Mouse (Mus musculus) CH12.LX (cell line): ENCODE data around the gene Slc16a4. TPM values are rescaled to one million over a fixed set of nuclear protein-coding genes. Genes with fewer than 3 reads are reported as not detected.

Experiments used
- DNase-seq: peaks from one replicate; pipeline ENCODE4 v3.0.0-alpha.2; 2013; ENCODE audit errors: extremely low read depth
- H3K27ac ChIP-seq: 2 replicates; pipeline ENCODE4 v1.5.1; 2012; ENCODE audit warnings: low read depth, mild to moderate bottlenecking, control low read depth, moderate library complexity; ENCODE audit not compliant: insufficient read depth
- H3K27me3 ChIP-seq: replicated peaks from 2 replicates; pipeline ENCODE3; 2012; ENCODE audit warnings: inconsistent platforms
- H3K36me3 ChIP-seq, 2 experiments: replicated peaks in 1 of 2; 2 replicates each; pipeline versions ENCODE3 to v1.6.1; 2012; ENCODE audit warnings: inconsistent platforms in 1 of 2, low read length in 1 of 2, mild to moderate bottlenecking in 1 of 2, mixed read lengths in 1 of 2, moderate library complexity in 1 of 2; ENCODE audit not compliant: control insufficient read depth in 1 of 2, insufficient read depth in 1 of 2
- H3K4me1 ChIP-seq, 2 experiments: 2 replicates each; pipeline ENCODE4 v1.6.1; 2012; ENCODE audit warnings: inconsistent platforms in 1 of 2, moderate library complexity in 1 of 2; ENCODE audit not compliant: insufficient read depth in 2 of 2, control insufficient read depth in 1 of 2
- H3K4me2 ChIP-seq: 2 replicates; pipeline ENCODE4 v1.6.1; 2012; ENCODE audit warnings: low read depth, mild to moderate bottlenecking, control low read depth; ENCODE audit not compliant: poor library complexity, insufficient read depth, severe bottlenecking
- H3K4me3 ChIP-seq, 3 experiments: fragments of 150-350 bp in 1 of 3; sonication (generic) in 1 of 3; replicated peaks in 1 of 3; 2 replicates each; pipeline versions ENCODE3 to v1.5.1; 2011 to 2012; ENCODE audit warnings: low read depth in 2 of 3, low read length in 2 of 3, mild to moderate bottlenecking in 2 of 3, moderate library complexity in 2 of 3, control low read depth in 1 of 3, improper control_type of control experiment in 1 of 3, inconsistent platforms in 1 of 3, mixed read lengths in 1 of 3; ENCODE audit not compliant: poor library complexity in 1 of 3
- H3K79me2 ChIP-seq: replicated peaks from 2 replicates; pipeline ENCODE4 v1.6.1; 2012; ENCODE audit warnings: mild to moderate bottlenecking, moderate library complexity; ENCODE audit not compliant: control insufficient read depth, poor library complexity, insufficient read depth, severe bottlenecking; ENCODE audit errors: extremely low read depth
- H3K9ac ChIP-seq: 2 replicates; pipeline ENCODE4 v1.6.1; 2012; ENCODE audit warnings: low read depth, mild to moderate bottlenecking, control low read depth, moderate library complexity; ENCODE audit not compliant: insufficient read depth
- H3K9me3 ChIP-seq: replicated peaks from 2 replicates; pipeline ENCODE3; 2012; ENCODE audit warnings: low read length, inconsistent platforms, mixed read lengths
- CHD1 ChIP-seq: IDR thresholded peaks from 2 replicates; pipeline ENCODE4 v1.6.1; 2012; ENCODE audit warnings: low read depth, low read length, improper control_type of control experiment, inconsistent platforms
- HCFC1 ChIP-seq: IDR thresholded peaks from 2 replicates; pipeline ENCODE4 v1.6.1; 2012; ENCODE audit warnings: low read depth, mild to moderate bottlenecking, inconsistent platforms, low read length, improper control_type of control experiment
- MYC ChIP-seq: IDR thresholded peaks from 2 replicates; pipeline ENCODE4 v1.6.1; 2011; ENCODE audit warnings: low read depth, mild to moderate bottlenecking, improper control_type of control experiment, low read length
- NELFE ChIP-seq: IDR thresholded peaks from 2 replicates; pipeline ENCODE4 v1.6.1; 2011; ENCODE audit warnings: low read depth, low read length, improper control_type of control experiment
- PAX5 ChIP-seq: IDR thresholded peaks from 2 replicates; pipeline ENCODE4 v1.6.1; 2012; ENCODE audit warnings: low read length, inconsistent platforms, mixed read lengths
- POLR2A ChIP-seq: IDR thresholded peaks from 2 replicates; pipeline ENCODE4 v1.6.1; 2011; ENCODE audit warnings: low read depth, mild to moderate bottlenecking, improper control_type of control experiment, low read length
- POLR2AphosphoS2 ChIP-seq: IDR thresholded peaks from 2 replicates; pipeline ENCODE4 v1.6.1; 2011; ENCODE audit warnings: low read depth, low read length, improper control_type of control experiment
- SMC3 ChIP-seq: IDR thresholded peaks from 2 replicates; pipeline ENCODE4 v1.6.1; 2011; ENCODE audit warnings: low read depth, low read length, improper control_type of control experiment
- UBTF ChIP-seq: IDR thresholded peaks from 2 replicates; pipeline ENCODE4 v1.6.1; 2012; ENCODE audit warnings: low read depth, mild to moderate bottlenecking, inconsistent platforms, low read length, improper control_type of control experiment, moderate library complexity
- ZMIZ1 ChIP-seq: IDR thresholded peaks from 2 replicates; pipeline ENCODE4 v1.6.1; 2012; ENCODE audit warnings: low read depth, mild to moderate bottlenecking, inconsistent platforms, low read length, improper control_type of control experiment
- dilution Hi-C: fragments of 300-500 bp; cut with MboI; formaldehyde crosslinking; loops from 2 replicates; pipeline ENCODE4 v1.14.3; 2020; ENCODE audit warnings: low sequenced_read_pairs; ENCODE audit not compliant: extremely low pct_unique_long_range_greater_than_20kb, extremely low pct_ligation_motif_present
- in situ Hi-C: fragments of 300-500 bp; cut with MboI; formaldehyde crosslinking; loops from 3 replicates; pipeline ENCODE4 v1.14.3; 2019; ENCODE audit warnings: low sequenced_read_pairs, low pct_ligation_motif_present, low pct_unique_long_range_greater_than_20kb, mixed read lengths
- polyA plus RNA-seq: library from polyadenylated mRNA; unstranded; fragments of >175 nt; gene quantifications from 2 replicates; pipeline ENCODE4 v1.2.1, GENCODE M21; 2012; ENCODE audit warnings: low read depth; ENCODE audit not compliant: insufficient read length
- total RNA-seq, 2 experiments: library from RNA; depleted of rRNA; stranded (reverse); fragments of 300-350 nt in 1 of 2; fragments of >200 nt in 1 of 2; gene quantifications; 2 replicates each; pipeline ENCODE4 v1.2.3; 2012 to 2014

Gene Slc16a4
- total and polyA plus RNA-seq, 3 experiments, result 0.08 to 0.60 TPM; not detected in 1

DNA sequence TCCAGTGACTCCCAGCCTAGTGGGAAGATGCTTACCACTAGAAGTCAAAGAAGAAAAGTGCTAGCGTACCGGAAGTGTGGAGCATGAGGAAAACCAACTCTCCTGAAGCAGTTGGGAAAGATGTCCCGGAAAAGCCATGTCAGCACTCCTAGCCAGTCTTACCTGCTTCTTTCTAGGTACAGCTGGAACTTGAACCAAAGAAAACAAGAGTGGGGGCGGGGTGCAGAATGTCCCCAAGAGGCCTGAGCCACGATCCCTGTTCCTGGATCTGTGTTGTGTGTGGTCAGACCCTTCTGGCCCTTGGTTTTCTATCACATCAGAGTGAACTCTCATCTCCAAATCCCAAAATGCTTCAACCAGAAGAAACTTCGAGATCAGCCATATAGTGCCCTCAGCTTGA is 44.2 kb upstream of the Slc16a4 start:
- Histone ChIP-seq H3K27me3 (peaks cover 29% of the 10 kb centered on the region), H3K9me3 (no peaks in the 10 kb centered on the region), H3K4me1 (peaks cover 0 to 1% of the 10 kb centered on the region in 2 experiments; a peak in 2 of 4 replicates), H3K4me2 (no peak overlapping the region), H3K9ac (no peak overlapping the region), H3K36me3 (no peaks in the 10 kb centered on the region), H3K27ac (no peak overlapping the region), H3K79me2 (no peaks in the 10 kb centered on the region), H3K4me3 (no peak overlapping the region)
- TF ChIP-seq PAX5 (no peak), CHD1 (no peak), NELFE (no peak)
- in situ Hi-C loops, result loop anchor here (10.0 kb wide), 1 partner anchor 218 kb away; no protein-coding TSS in a partner anchor
- no peak for DNase-seq
- dilution Hi-C loops, result no loop called here

DNA sequence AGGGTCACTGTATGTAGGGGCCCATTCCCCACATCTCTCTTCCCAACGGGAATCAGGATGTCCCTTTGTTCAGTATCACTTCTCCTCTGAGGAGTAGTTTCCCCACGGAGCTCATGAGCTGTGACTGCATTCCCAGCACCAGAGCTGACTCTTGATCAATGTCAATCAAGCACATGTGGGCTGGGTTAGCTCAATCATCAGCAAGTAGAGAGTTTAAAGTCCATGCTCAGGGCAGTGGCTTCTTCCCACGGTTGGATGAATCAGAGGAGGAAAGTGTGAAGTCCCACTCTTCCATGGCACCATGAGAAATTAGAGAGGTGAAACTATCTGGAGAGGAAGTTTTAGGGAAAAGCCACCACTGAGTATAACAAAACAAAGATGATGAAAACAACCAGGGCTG is 42.0 kb upstream of the Slc16a4 start:
- no peak overlapping the region for H3K27ac ChIP-seq
- H3K9ac ChIP-seq, result no peak overlapping the region
- dilution Hi-C loops (no loop called here), in situ Hi-C loops (loop anchor here (10.0 kb wide), 1 partner anchor 216 kb away; no protein-coding TSS in a partner anchor)
- peaks cover 0 to 6% of the 10 kb centered on the region in 2 experiments; a peak in 2 of 4 replicates for H3K4me1 ChIP-seq
- H3K79me2 ChIP-seq, result no peaks in the 10 kb centered on the region
- no peaks in the 10 kb centered on the region for H3K9me3 ChIP-seq
- H3K36me3 ChIP-seq, result no peaks in the 10 kb centered on the region
- no peak for DNase-seq
- H3K4me3 ChIP-seq, result no peak overlapping the region
- TF ChIP-seq MYC (no peak), POLR2AphosphoS2 (no peak), HCFC1 (no peak), SMC3 (no peak), UBTF (no peak)
- no peak overlapping the region for H3K4me2 ChIP-seq
- peaks cover 22% of the 10 kb centered on the region for H3K27me3 ChIP-seq

DNA sequence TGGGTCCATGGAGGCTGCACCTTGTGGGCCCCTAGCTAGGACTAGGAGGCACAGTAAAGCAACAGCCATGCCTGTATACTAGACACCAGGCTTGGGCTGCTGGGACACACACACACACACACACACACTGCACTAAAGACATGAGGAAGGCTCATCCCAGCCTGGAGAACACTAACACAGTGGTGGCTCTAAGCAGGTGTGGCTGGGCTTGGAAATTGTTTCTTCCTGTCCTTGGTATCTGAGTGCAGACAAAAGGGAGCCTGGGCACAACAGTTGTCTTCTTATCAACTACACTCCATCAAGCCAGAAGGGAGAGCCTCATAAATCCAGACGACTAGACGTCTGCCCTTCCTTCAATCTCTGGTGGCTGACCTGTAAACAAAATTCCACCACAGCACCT is 40.7 kb upstream of the Slc16a4 start:
- Histone ChIP-seq H3K79me2 (no peaks in the 10 kb centered on the region), H3K9me3 (no peaks in the 10 kb centered on the region)

More for the DNA sequence above, 40.7 kb upstream of the Slc16a4 start:
- Histone ChIP-seq H3K4me1 (peaks cover 0 to 6% of the 10 kb centered on the region in 2 experiments; a peak in 2 of 4 replicates), H3K9ac (no peak overlapping the region), H3K36me3 (no peaks in the 10 kb centered on the region), H3K4me2 (no peak overlapping the region), H3K27ac (no peak overlapping the region), H3K27me3 (peaks cover 9% of the 10 kb centered on the region), H3K4me3 (no peak overlapping the region)
- TF ChIP-seq ZMIZ1, result no peak
- no peak for TF ChIP-seq POLR2A
- dilution Hi-C loops, result no loop called here
- DNase-seq, result no peak
- in situ Hi-C loops, result no loop called here
